18 mouse cellular contexts compared by ENCODE assay signal in genomic region chr13:52606656-52607275, GRCm38 (mm10).
"Had no signal": no experiment of that assay in that cellular context is flagged by ENCODE, and none has a peak within 500 bp of the region (broad histone marks: within the 10 kb centered on the region; RNA-seq: fewer than 3 reads in every experiment).

No protein-coding gene starts in this region.

- DNase-seq: kidney, adult 8-10 months; kidney, postnatal 25 days; lung, adult 2 months; retina, postnatal 1 day; right cerebral cortex, postnatal 4 days; spleen, adult 18-20 months; thymus, adult 2 months; thymus, postnatal 25 days had no signal

- ATAC-seq: intestine, embryonic 16.5 days; midbrain, embryonic 15.5 days had no signal

- H3K36me3 ChIP-seq: limb, embryonic 10.5 days; midbrain, embryonic 15.5 days; stomach, embryonic 15.5 days had no signal

- H3K9me3 ChIP-seq: limb, embryonic 10.5 days; liver, embryonic 15.5 days; megakaryocyte, embryonic 14.5 days; midbrain, embryonic 15.5 days; stomach, embryonic 15.5 days had no signal

- H3K4me1 ChIP-seq: stomach, embryonic 15.5 days had no signal

- H3K27ac ChIP-seq: left cerebral cortex, adult 2 months; limb, embryonic 10.5 days; liver, embryonic 15.5 days; macrophage; midbrain, embryonic 15.5 days; stomach, embryonic 15.5 days had no signal

- H3K4me2 ChIP-seq: liver, embryonic 11.5 days; liver, embryonic 15.5 days; midbrain, embryonic 11.5 days; midbrain, embryonic 15.5 days; stomach, embryonic 15.5 days had no signal

- H3K27me3 ChIP-seq: liver, embryonic 15.5 days; megakaryocyte, embryonic 14.5 days; midbrain, embryonic 15.5 days; stomach, embryonic 15.5 days had no signal

- H3K4me3 ChIP-seq: left cerebral cortex, adult 2 months; limb, embryonic 10.5 days; liver, embryonic 15.5 days; megakaryocyte, embryonic 14.5 days; midbrain, embryonic 15.5 days; stomach, embryonic 15.5 days had no signal

- H3K9ac ChIP-seq: liver, embryonic 15.5 days; midbrain, embryonic 15.5 days; stomach, embryonic 15.5 days had no signal
